ENCODE assay signal across 8 mouse cellular contexts in the genomic region with DNA sequence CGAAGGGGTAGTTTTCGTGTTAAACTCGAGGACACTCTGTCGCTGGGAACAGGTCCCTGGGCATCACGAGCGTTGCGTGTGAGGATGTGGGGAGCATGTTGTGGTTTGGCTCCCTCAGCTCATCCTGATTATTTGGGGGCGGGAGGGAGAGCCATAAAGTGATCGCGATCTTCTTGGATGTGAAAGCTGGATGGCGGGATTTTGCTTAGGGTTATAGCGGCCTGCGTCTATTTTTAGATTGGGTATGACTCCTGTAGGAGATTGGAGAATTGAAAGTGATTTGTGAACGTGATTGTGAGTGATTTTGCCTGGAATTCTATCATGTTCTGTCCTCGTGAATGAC. TPM values are rescaled to one million over a fixed set of nuclear protein-coding genes. Genes with fewer than 3 reads are reported as not detected.
DNase-seq lines count a peak whose midpoint lies in the region; ATAC-seq lines count a peak whose summit lies in the region.

No protein-coding gene starts in this region.

- peak overlapping the region; percentile 93 for H3K4me3 ChIP-seq in heart, embryonic 15.5 days
- H3K4me3 ChIP-seq in forebrain, embryonic 15.5 days, result peak overlapping the region; percentile 84
- peak overlapping the region; percentile 65 for H3K4me3 ChIP-seq in midbrain, embryonic 10.5 days

- peak overlapping the region; percentile 92 for H3K4me2 ChIP-seq in heart, embryonic 15.5 days
- peak overlapping the region; percentile 70 for H3K4me2 ChIP-seq in forebrain, embryonic 15.5 days (replicated peaks)

- ATAC-seq in heart, embryonic 15.5 days (replicated peaks; ENCODE audit: insufficient number of reproducible peaks, insufficient read depth, low FRiP score, low read depth), result no peak; the same call in 1 of the 2 replicates
- peak; percentile 41 for ATAC-seq in forebrain, embryonic 15.5 days (replicated peaks)

- WGBS in heart, embryonic 15.5 days, result 4% methylated on average over 15 of the region's 15 CpGs
- 5% methylated on average over 15 of the region's 15 CpGs for WGBS in forebrain, embryonic 15.5 days
- 12% methylated on average over 15 of the region's 15 CpGs for WGBS in midbrain, embryonic 10.5 days

- peak overlapping the region; percentile 91 for H3K27ac ChIP-seq in heart, embryonic 15.5 days
- H3K27ac ChIP-seq in forebrain, embryonic 15.5 days (replicated peaks), result peak overlapping the region; percentile 91
- peak overlapping the region; percentile 94 for H3K27ac ChIP-seq in midbrain, embryonic 10.5 days (replicated peaks)

- peaks cover 17% of the 10 kb centered on the region for H3K36me3 ChIP-seq in heart, embryonic 15.5 days
- H3K36me3 ChIP-seq in forebrain, embryonic 15.5 days, result peaks cover 13% of the 10 kb centered on the region
- peaks cover 24% of the 10 kb centered on the region for H3K36me3 ChIP-seq in midbrain, embryonic 10.5 days

- no peaks in the 10 kb centered on the region for H3K9me3 ChIP-seq in heart, embryonic 15.5 days (replicated peaks)
- no peaks in the 10 kb centered on the region for H3K9me3 ChIP-seq in forebrain, embryonic 15.5 days
- peaks cover 4% of the 10 kb centered on the region; the same call in 1 of the 2 replicates for H3K9me3 ChIP-seq in midbrain, embryonic 10.5 days (replicated peaks)

- intact Hi-C loops in left cerebral cortex, postnatal 36 days (cut with DNase I), result no loop called here

- no peaks in the 10 kb centered on the region for H3K27me3 ChIP-seq in heart, embryonic 15.5 days
- H3K27me3 ChIP-seq in forebrain, embryonic 15.5 days, result no peaks in the 10 kb centered on the region
- H3K27me3 ChIP-seq in midbrain, embryonic 10.5 days (ENCODE audit: low read depth, poor library complexity, severe bottlenecking), result no peaks in the 10 kb centered on the region

- peaks cover 3% of the 10 kb centered on the region; the same call in 1 of the 2 replicates for H3K4me1 ChIP-seq in heart, embryonic 15.5 days (replicated peaks)
- H3K4me1 ChIP-seq in forebrain, embryonic 15.5 days, result peaks cover 16% of the 10 kb centered on the region
- H3K4me1 ChIP-seq in midbrain, embryonic 10.5 days, result peaks cover 22% of the 10 kb centered on the region

- H3K9ac ChIP-seq in heart, embryonic 15.5 days, result peak overlapping the region; percentile 83
- H3K9ac ChIP-seq in forebrain, embryonic 15.5 days (replicated peaks), result peak overlapping the region; percentile 88

- DNase-seq in heart, postnatal 4 days, result no peak
- peak; percentile 27 for DNase-seq in MEL-GATA-1-ER (ENCODE audit: extremely low read depth, low read depth)
- DNase-seq in midbrain, embryonic 10.5 days (ENCODE audit: low spot score), result no peak
- no peak for DNase-seq in gastrocnemius, adult 18-20 months (ENCODE audit: low spot score)
- no peak for DNase-seq in adrenal gland, adult (ENCODE audit: inconsistent age in 2 of 2, low spot score in 1 of 2)
- no peak for DNase-seq in left cerebral cortex, postnatal 36 days (ENCODE audit: low spot score in 2 of 2)

RNA-seq across cellular contexts. Expression of a gene that starts 0.4 kb away (rescaled TPM):
- polyA plus RNA-seq in heart, embryonic 15.5 days (2015; fragmentation: Nextera tagmentation; extraction: Ambion mirVana), result 10.0 and 13.7 TPM in 2 replicates
- 10 to 100 TPM; 10.5 to 11.0 TPM for total RNA-seq in heart, postnatal 4 days (2021)
- polyA plus RNA-seq in forebrain, embryonic 15.5 days (2015; fragmentation: Nextera tagmentation; extraction: Ambion mirVana), result 24.9 and 25.5 TPM in 2 replicates
- 10.6 and 13.0 TPM in 2 replicates for polyA plus RNA-seq in midbrain, embryonic 10.5 days (2016; fragmentation: Nextera tagmentation; extraction: Ambion mirVana)
- total RNA-seq in gastrocnemius, adult 18-20 months (2021), result 1 to 10 TPM; 1.3 TPM
- 10 to 100 TPM; 29.9 to 38.4 TPM for total RNA-seq in left cerebral cortex, postnatal 36 days (2021)

RNA-seq across cellular contexts. Expression of a gene that starts 27.6 kb away (rescaled TPM):
- 72.9 and 75.3 TPM in 2 replicates for polyA plus RNA-seq in heart, embryonic 15.5 days (2015; fragmentation: Nextera tagmentation; extraction: Ambion mirVana)
- total RNA-seq in heart, postnatal 4 days (2021), result 10 to 100 TPM; 44.2 to 46.1 TPM
- 112 and 122 TPM in 2 replicates for polyA plus RNA-seq in forebrain, embryonic 15.5 days (2015; fragmentation: Nextera tagmentation; extraction: Ambion mirVana)
- 113 and 116 TPM in 2 replicates for polyA plus RNA-seq in midbrain, embryonic 10.5 days (2016; fragmentation: Nextera tagmentation; extraction: Ambion mirVana)
- 10 to 100 TPM; 33.3 to 37.9 TPM for total RNA-seq in gastrocnemius, adult 18-20 months (2021)
- total RNA-seq in left cerebral cortex, postnatal 36 days (2021), result 10 to 100 TPM; 65.6 to 70.4 TPM

RNA-seq across cellular contexts. Expression of a gene that starts 31.8 kb away (rescaled TPM):
- polyA plus RNA-seq in heart, embryonic 15.5 days (2015; fragmentation: Nextera tagmentation; extraction: Ambion mirVana), result 5.1 and 6.3 TPM in 2 replicates
- 1 to 10 TPM; 2.8 to 3.5 TPM for total RNA-seq in heart, postnatal 4 days (2021)
- polyA plus RNA-seq in forebrain, embryonic 15.5 days (2015; fragmentation: Nextera tagmentation; extraction: Ambion mirVana), result 21.0 and 22.5 TPM in 2 replicates
- polyA plus RNA-seq in midbrain, embryonic 10.5 days (2016; fragmentation: Nextera tagmentation; extraction: Ambion mirVana), result 14.3 and 18.5 TPM in 2 replicates
- 1 to 10 TPM; 2.2 to 3.4 TPM for total RNA-seq in gastrocnemius, adult 18-20 months (2021)
- 1 to 10 TPM; 7.5 to 7.6 TPM for total RNA-seq in left cerebral cortex, postnatal 36 days (2021)

RNA-seq across cellular contexts. Expression of a gene that starts 31.9 kb away (rescaled TPM):
- 0.59 TPM in 1 of 2 replicates, not detected in the other for polyA plus RNA-seq in heart, embryonic 15.5 days (2015; fragmentation: Nextera tagmentation; extraction: Ambion mirVana)
- under 1 TPM in 1 of 2 experiments, not detected in 1; 0.74 TPM for total RNA-seq in heart, postnatal 4 days (2021)
- 2.3 and 2.4 TPM in 2 replicates for polyA plus RNA-seq in forebrain, embryonic 15.5 days (2015; fragmentation: Nextera tagmentation; extraction: Ambion mirVana)
- 1.3 and 2.2 TPM in 2 replicates for polyA plus RNA-seq in midbrain, embryonic 10.5 days (2016; fragmentation: Nextera tagmentation; extraction: Ambion mirVana)
- not detected for total RNA-seq in gastrocnemius, adult 18-20 months (2021)
- total RNA-seq in left cerebral cortex, postnatal 36 days (2021), result 1 to 10 TPM in 1 of 2 experiments, not detected in 1; 1.1 TPM

RNA-seq across cellular contexts. Expression of a gene that starts 47.4 kb away (rescaled TPM):
- polyA plus RNA-seq in heart, embryonic 15.5 days (2015; fragmentation: Nextera tagmentation; extraction: Ambion mirVana), result 6.9 and 8.5 TPM in 2 replicates
- 10 to 100 TPM; 45.3 to 46.6 TPM for total RNA-seq in heart, postnatal 4 days (2021)
- 16.1 and 18.4 TPM in 2 replicates for polyA plus RNA-seq in forebrain, embryonic 15.5 days (2015; fragmentation: Nextera tagmentation; extraction: Ambion mirVana)
- 17.0 and 21.2 TPM in 2 replicates for polyA plus RNA-seq in midbrain, embryonic 10.5 days (2016; fragmentation: Nextera tagmentation; extraction: Ambion mirVana)
- 10 to 100 TPM; 24.7 to 28.7 TPM for total RNA-seq in gastrocnemius, adult 18-20 months (2021)
- 10 to 100 TPM; 40.5 to 48.3 TPM for total RNA-seq in left cerebral cortex, postnatal 36 days (2021)

Comparison
In these comparisons a context has a peak if more than half of its experiments do, and no peak if none do; other contexts are left out.
1. RNA of a gene that starts 0.4 kb away (total RNA-seq): 29.9 to 38.4 TPM in left cerebral cortex, postnatal 36 days and 10.5 to 11.0 TPM in heart, postnatal 4 days; 1.3 TPM in gastrocnemius, adult 18-20 months; every median in the first group is over 4 times any median in the second.
2. Peak in every context shown above with its lines, with median percentiles within 50 percentile points of each other: H3K27ac ChIP-seq and H3K4me3 ChIP-seq.